Mouse (Mus musculus) liver, postnatal 0 days (tissue): Measurements from ENCODE around the gene Rhoq. TPM values are rescaled to one million over a fixed set of nuclear protein-coding genes. Genes with fewer than 3 reads are reported as not detected.

ENCODE experiments used
- ATAC-seq: fragments of 200-750 bp; cut with Nextera tagmentation; 2 replicates; pipeline ENCODE4 v1.8.0; 2017; ENCODE audit warnings: mild to moderate bottlenecking, moderate library complexity
- DNase-seq: peaks from one replicate; pipeline ENCODE4 v3.0.0-alpha.2; 2016
- H3K27ac ChIP-seq: fragments of 300-500 bp; sonication (generic); 2 replicates; pipeline ENCODE4 v1.5.1; 2014; ENCODE audit warnings: antibody characterized with exemption, moderate library complexity, mild to moderate bottlenecking, low read depth
- H3K27me3 ChIP-seq: fragments of 300-500 bp; sonication (generic); 2 replicates; pipeline ENCODE4 v1.6.1; 2014; ENCODE audit warnings: low read length, control low read depth, mixed read lengths; ENCODE audit not compliant: insufficient read depth
- H3K36me3 ChIP-seq: fragments of 300-500 bp; sonication (generic); replicated peaks from 2 replicates; pipeline ENCODE4 v1.6.1; 2014; ENCODE audit warnings: mild to moderate bottlenecking, control low read depth, low read length, moderate library complexity, mixed read lengths; ENCODE audit not compliant: insufficient read depth
- H3K4me1 ChIP-seq: fragments of 300-500 bp; sonication (generic); 2 replicates; pipeline ENCODE4 v1.6.1; 2014; ENCODE audit warnings: antibody characterized with exemption, mild to moderate bottlenecking, control low read depth; ENCODE audit not compliant: insufficient read depth
- H3K4me2 ChIP-seq: fragments of 300-500 bp; sonication (generic); 2 replicates; pipeline ENCODE4 v1.6.1; 2014; ENCODE audit warnings: low read depth, mild to moderate bottlenecking, low read length, moderate library complexity, mixed read lengths
- H3K4me3 ChIP-seq: fragments of 300-500 bp; sonication (generic); 2 replicates; pipeline ENCODE4 v1.5.1; 2014; ENCODE audit warnings: low read depth, low read length
- H3K9ac ChIP-seq: fragments of 300-500 bp; sonication (generic); replicated peaks from 2 replicates; pipeline ENCODE4 v1.6.1; 2014; ENCODE audit warnings: mild to moderate bottlenecking, moderate library complexity
- H3K9me3 ChIP-seq: fragments of 300-500 bp; sonication (generic); 2 replicates; pipeline ENCODE4 v1.6.1; 2016; ENCODE audit warnings: mild to moderate bottlenecking, control low read depth, low read length, mixed read lengths
- CTCF ChIP-seq: sonication (generic); IDR thresholded peaks from 2 replicates; pipeline ENCODE4 v1.5.1; 2016; ENCODE audit warnings: antibody characterized with exemption, low read depth
- EP300 ChIP-seq: IDR thresholded peaks from 2 replicates; pipeline ENCODE4 v1.6.1; 2016; ENCODE audit warnings: antibody characterized with exemption, low read depth, mild to moderate bottlenecking
- WGBS: fragments of 180-500 bp; shearing (Covaris S2); extraction: QIAGEN DNeasy Blood & Tissue Kit; methylation state at CpG from one replicate; pipeline ENCODE4 v1.1.7; 2014; ENCODE audit not compliant: insufficient replicate concordance; 5-methylcytosine and 5-hydroxymethylcytosine counted together
- polyA plus RNA-seq: library from polyadenylated mRNA; unstranded; fragments of >200 nt; fragmentation: Nextera tagmentation; extraction: Ambion mirVana; gene quantifications from 2 replicates; pipeline ENCODE4 v1.2.1, GENCODE M21; 2015

Rhoq gene
- polyA plus RNA-seq, 1 experiment from 2014 or later: 1.6 TPM

GRCm38 (mm10) chr17:86957239-86957638 lies 5.6 kb upstream of the Rhoq start:
- Histone ChIP-seq H3K9ac (no peak overlapping the region), H3K4me3 (no peak overlapping the region), H3K4me2 (no peak overlapping the region), H3K9me3 (peaks cover 3% of the 10 kb centered on the region; the same call in 1 of the 2 replicates), H3K36me3 (no peaks in the 10 kb centered on the region), H3K27me3 (no peaks in the 10 kb centered on the region), H3K4me1 (peaks cover 9% of the 10 kb centered on the region; the same call in 1 of the 2 replicates), H3K27ac (no peak overlapping the region)
- WGBS: 82% methylated on average over 5 of the region's 5 CpGs
- DNase-seq (no peak), ATAC-seq (no peak)
- TF ChIP-seq CTCF (no peak), EP300 (no peak)

- peak overlapping the region; percentile 48 for H3K4me2 ChIP-seq
Observed at GRCm38 (mm10) chr17:86957968-86958367, 4.9 kb upstream of the Rhoq start.

GRCm38 (mm10) chr17:86961301-86961841 lies 1.5 kb upstream of the Rhoq start:
- no peak overlapping the region for H3K4me2 ChIP-seq
- TF ChIP-seq EP300 (no peak), CTCF (no peak)
- H3K27me3 ChIP-seq: 0 out of 2 replicates have a peak, but pooled peaks cover 3% of the 10 kb centered on the region
- H3K9me3 ChIP-seq: no peaks in the 10 kb centered on the region
- peaks cover 13% of the 10 kb centered on the region for H3K4me1 ChIP-seq
- no peak overlapping the region for H3K4me3 ChIP-seq
- 48% methylated on average over 8 of the region's 8 CpGs for WGBS
- DNase-seq: no peak
- no peaks in the 10 kb centered on the region for H3K36me3 ChIP-seq
- no peak overlapping the region for H3K9ac ChIP-seq
- ATAC-seq: no peak
- H3K27ac ChIP-seq: no peak overlapping the region

More at GRCm38 (mm10) chr17:86957968-86958367, 4.9 kb upstream of the Rhoq start:
- Histone ChIP-seq H3K9ac (no peak overlapping the region), H3K4me1 (peaks cover 10% of the 10 kb centered on the region; the same call in 1 of the 2 replicates), H3K36me3 (no peaks in the 10 kb centered on the region), H3K27ac (no peak overlapping the region), H3K4me3 (no peak overlapping the region), H3K27me3 (0 out of 2 replicates have a peak, but pooled peaks cover 3% of the 10 kb centered on the region), H3K9me3 (peaks cover 3% of the 10 kb centered on the region; the same call in 1 of the 2 replicates)
- WGBS: 28% methylated on average over 14 of the region's 14 CpGs
- ATAC-seq: no peak
- DNase-seq: peak; percentile 33
- TF ChIP-seq EP300 (no peak), CTCF (no peak)

- Histone ChIP-seq H3K9ac (peak overlapping the region; percentile 66), H3K36me3 (no peaks in the 10 kb centered on the region), H3K27ac (peak overlapping the region; percentile 79), H3K9me3 (no peaks in the 10 kb centered on the region), H3K4me3 (peak overlapping the region; percentile 71), H3K4me1 (peaks cover 13% of the 10 kb centered on the region), H3K27me3 (0 out of 2 replicates have a peak, but pooled peaks cover 3% of the 10 kb centered on the region), H3K4me2 (peak overlapping the region; percentile 87)
- DNase-seq (peak; percentile 80), ATAC-seq (peak; percentile 41)
- TF ChIP-seq EP300: no peak
- peak; percentile 77 for TF ChIP-seq CTCF
- under 1% methylated on average over 24 of the region's 24 CpGs for WGBS
Observed at GRCm38 (mm10) chr17:86962297-86962893, 487 bp upstream of the Rhoq start.

GRCm38 (mm10) chr17:86963586-86963902 lies 662 bp downstream of the Rhoq start:
- H3K36me3 ChIP-seq: no peaks in the 10 kb centered on the region
- H3K4me2 ChIP-seq: peak overlapping the region; percentile 87
- DNase-seq (peak; percentile 46), ATAC-seq (no peak; the same call in 1 of the 2 replicates)
- peak overlapping the region; percentile 79 for H3K27ac ChIP-seq
- H3K4me1 ChIP-seq: peaks cover 14% of the 10 kb centered on the region
- TF ChIP-seq EP300 (no peak), CTCF (no peak)
- peak overlapping the region; percentile 66 for H3K9ac ChIP-seq
- 2% methylated on average over 21 of the region's 26 CpGs for WGBS
- peak overlapping the region; percentile 71 for H3K4me3 ChIP-seq
- 0 out of 2 replicates have a peak, but pooled peaks cover 3% of the 10 kb centered on the region for H3K27me3 ChIP-seq
- no peaks in the 10 kb centered on the region for H3K9me3 ChIP-seq

- H3K4me2 ChIP-seq: peak overlapping the region; percentile 87
- WGBS: 6% methylated on average over 6 of the region's 6 CpGs
- H3K4me1 ChIP-seq: peaks cover 15% of the 10 kb centered on the region
- 0 out of 2 replicates have a peak, but pooled peaks cover 3% of the 10 kb centered on the region for H3K27me3 ChIP-seq
- ATAC-seq: no peak
- H3K9ac ChIP-seq: peak overlapping the region; percentile 66
- no peak for TF ChIP-seq CTCF
- TF ChIP-seq EP300: no peak
- no peak for DNase-seq
- no peaks in the 10 kb centered on the region for H3K36me3 ChIP-seq
- peak overlapping the region; percentile 71 for H3K4me3 ChIP-seq
- H3K9me3 ChIP-seq: no peaks in the 10 kb centered on the region
- peak overlapping the region; percentile 79; the same call in 1 of the 2 replicates for H3K27ac ChIP-seq
Observed at GRCm38 (mm10) chr17:86964041-86964440, 1.2 kb downstream of the Rhoq start.
